Mouse (Mus musculus) neural tube, embryonic 12.5 days (tissue): ENCODE data around the gene Ralgps1. TPM values are rescaled to one million over a fixed set of nuclear protein-coding genes. Genes with fewer than 3 reads are reported as not detected.

Experiments used
- ATAC-seq: fragments of 200-750 bp; cut with Nextera tagmentation; 2 replicates; pipeline ENCODE4 v1.8.0; 2017; ENCODE audit warnings: low read depth, mild to moderate bottlenecking, moderate TSS enrichment, moderate library complexity; ENCODE audit not compliant: low FRiP score
- H3K27ac ChIP-seq: fragments of 300-500 bp; sonication (generic); 2 replicates; pipeline ENCODE4 v1.5.1; 2016
- H3K27me3 ChIP-seq: fragments of 300-500 bp; sonication (generic); replicated peaks from 2 replicates; pipeline ENCODE4 v1.6.1; 2016; ENCODE audit warnings: mild to moderate bottlenecking
- H3K36me3 ChIP-seq: fragments of 300-500 bp; sonication (generic); 2 replicates; pipeline ENCODE4 v1.6.1; 2016; ENCODE audit warnings: mild to moderate bottlenecking
- H3K4me1 ChIP-seq: fragments of 300-500 bp; sonication (generic); 2 replicates; pipeline ENCODE4 v1.6.1; 2016
- H3K4me2 ChIP-seq: fragments of 300-500 bp; sonication (generic); replicated peaks from 2 replicates; pipeline ENCODE4 v1.6.1; 2016; ENCODE audit warnings: mild to moderate bottlenecking
- H3K4me3 ChIP-seq: fragments of 300-500 bp; sonication (generic); 2 replicates; pipeline ENCODE4 v1.5.1; 2016
- H3K9ac ChIP-seq: fragments of 300-500 bp; sonication (generic); 2 replicates; pipeline ENCODE4 v1.6.1; 2016; ENCODE audit warnings: mild to moderate bottlenecking
- H3K9me3 ChIP-seq: fragments of 300-500 bp; sonication (generic); 2 replicates; pipeline ENCODE4 v1.6.1; 2016; ENCODE audit warnings: mild to moderate bottlenecking
- WGBS: fragments of 180-500 bp; shearing (Covaris S2); methylation state at CpG from one replicate; pipeline ENCODE4 v1.1.7; 2016; 5-methylcytosine and 5-hydroxymethylcytosine counted together
- polyA plus RNA-seq: library from polyadenylated mRNA; unstranded; fragments of >200 nt; fragmentation: Nextera tagmentation; extraction: Ambion mirVana; gene quantifications from 2 replicates; pipeline ENCODE4 v1.2.1, GENCODE M21; 2016

The Ralgps1 gene
- polyA plus RNA-seq, 1 experiment from 2014 or later: 25.9 TPM

GRCm38 (mm10) chr2:33393951-33394635 is 22.8 kb upstream of the Ralgps1 start:
- H3K9ac ChIP-seq: no peak overlapping the region
- no peaks in the 10 kb centered on the region for H3K27me3 ChIP-seq
- no peaks in the 10 kb centered on the region for H3K36me3 ChIP-seq
- H3K4me1 ChIP-seq: no peaks in the 10 kb centered on the region
- H3K4me3 ChIP-seq: no peak overlapping the region
- H3K4me2 ChIP-seq: no peak overlapping the region
- H3K9me3 ChIP-seq: no peaks in the 10 kb centered on the region
- ATAC-seq: no peak
- WGBS: 82% methylated on average over 11 of the region's 11 CpGs
- H3K27ac ChIP-seq: no peak overlapping the region

GRCm38 (mm10) chr2:33393021-33393420 is 21.7 kb upstream of the Ralgps1 start:
- no peak overlapping the region for H3K9ac ChIP-seq
- H3K27ac ChIP-seq: no peak overlapping the region
- H3K4me3 ChIP-seq: no peak overlapping the region
- H3K27me3 ChIP-seq: no peaks in the 10 kb centered on the region
- H3K4me1 ChIP-seq: no peaks in the 10 kb centered on the region
- ATAC-seq: no peak
- no peaks in the 10 kb centered on the region for H3K36me3 ChIP-seq
- no peak overlapping the region for H3K4me2 ChIP-seq
- H3K9me3 ChIP-seq: no peaks in the 10 kb centered on the region

- no peak overlapping the region for H3K9ac ChIP-seq
- 0 out of 2 replicates have a peak overlapping the region, but pooled peaks have one; percentile 97 for H3K27ac ChIP-seq
- H3K4me3 ChIP-seq: peak overlapping the region; percentile 73; the same call in 1 of the 2 replicates
- H3K4me1 ChIP-seq: peaks cover 4% of the 10 kb centered on the region; the same call in 1 of the 2 replicates
- peaks cover 2% of the 10 kb centered on the region; the same call in 1 of the 2 replicates for H3K9me3 ChIP-seq
- no peaks in the 10 kb centered on the region for H3K36me3 ChIP-seq
- H3K27me3 ChIP-seq: no peaks in the 10 kb centered on the region
- ATAC-seq: no peak
- peak overlapping the region; percentile 84 for H3K4me2 ChIP-seq
- WGBS: 29% methylated on average over 18 of the region's 18 CpGs
Measured at GRCm38 (mm10) chr2:33371648-33372408, 542 bp upstream of the Ralgps1 start.

GRCm38 (mm10) chr2:33370276-33370776 is 960 bp downstream of the Ralgps1 start:
- peak; percentile 34 for ATAC-seq
- Histone ChIP-seq H3K9ac (peak overlapping the region; percentile 67), H3K27ac (peak overlapping the region; percentile 97; the same call in 1 of the 2 replicates), H3K9me3 (no peaks in the 10 kb centered on the region), H3K4me3 (peak overlapping the region; percentile 73), H3K27me3 (no peaks in the 10 kb centered on the region), H3K36me3 (no peaks in the 10 kb centered on the region), H3K4me2 (peak overlapping the region; percentile 84), H3K4me1 (peaks cover 17% of the 10 kb centered on the region; the same call in 1 of the 2 replicates)
- 11% methylated on average over 15 of the region's 15 CpGs for WGBS

GRCm38 (mm10) chr2:33369453-33369852 is 1.8 kb downstream of the Ralgps1 start:
- no peaks in the 10 kb centered on the region for H3K27me3 ChIP-seq
- H3K9me3 ChIP-seq: no peaks in the 10 kb centered on the region
- H3K4me2 ChIP-seq: no peak overlapping the region
- no peak overlapping the region for H3K4me3 ChIP-seq
- 77% methylated on average over 3 of the region's 3 CpGs for WGBS
- H3K36me3 ChIP-seq: no peaks in the 10 kb centered on the region
- H3K27ac ChIP-seq: no peak overlapping the region
- no peak for ATAC-seq
- peaks cover 23% of the 10 kb centered on the region; the same call in 1 of the 2 replicates for H3K4me1 ChIP-seq
- no peak overlapping the region for H3K9ac ChIP-seq

- Histone ChIP-seq H3K4me1 (peaks cover 23% of the 10 kb centered on the region; the same call in 1 of the 2 replicates), H3K4me3 (no peak overlapping the region), H3K36me3 (no peaks in the 10 kb centered on the region), H3K9me3 (no peaks in the 10 kb centered on the region), H3K27ac (no peak overlapping the region), H3K27me3 (no peaks in the 10 kb centered on the region), H3K9ac (no peak overlapping the region), H3K4me2 (no peak overlapping the region)
- WGBS: 86% methylated on average over 1 of the region's 1 CpGs
- ATAC-seq: no peak
Measured at GRCm38 (mm10) chr2:33368486-33368885, 2.8 kb downstream of the Ralgps1 start.

GRCm38 (mm10) chr2:33365703-33366471 is 5.4 kb downstream of the Ralgps1 start:
- ATAC-seq: peak; percentile 60
- 66% methylated on average over 9 of the region's 9 CpGs for WGBS

GRCm38 (mm10) chr2:33364656-33365055 is 6.6 kb downstream of the Ralgps1 start:
- Histone ChIP-seq H3K4me2 (no peak overlapping the region), H3K27me3 (no peaks in the 10 kb centered on the region), H3K4me3 (no peak overlapping the region), H3K27ac (no peak overlapping the region), H3K36me3 (no peaks in the 10 kb centered on the region), H3K4me1 (peaks cover 18% of the 10 kb centered on the region; the same call in 1 of the 2 replicates), H3K9ac (no peak overlapping the region), H3K9me3 (no peaks in the 10 kb centered on the region)
- ATAC-seq: no peak
- 93% methylated on average over 4 of the region's 4 CpGs for WGBS

More at GRCm38 (mm10) chr2:33365703-33366471, 5.4 kb downstream of the Ralgps1 start:
- no peaks in the 10 kb centered on the region for H3K36me3 ChIP-seq
- H3K9me3 ChIP-seq: no peaks in the 10 kb centered on the region
- H3K4me1 ChIP-seq: peaks cover 23% of the 10 kb centered on the region; the same call in 1 of the 2 replicates
- H3K4me2 ChIP-seq: no peak overlapping the region
- no peak overlapping the region for H3K4me3 ChIP-seq
- H3K27ac ChIP-seq: no peak overlapping the region
- H3K27me3 ChIP-seq: no peaks in the 10 kb centered on the region
- no peak overlapping the region for H3K9ac ChIP-seq

GRCm38 (mm10) chr2:33363890-33364289 is 7.4 kb downstream of the Ralgps1 start:
- no peak for ATAC-seq
- 87% methylated on average over 4 of the region's 4 CpGs for WGBS
- H3K4me2 ChIP-seq: no peak overlapping the region

GRCm38 (mm10) chr2:33361139-33361716 is 10.1 kb downstream of the Ralgps1 start:
- Histone ChIP-seq H3K4me2 (no peak overlapping the region), H3K9ac (no peak overlapping the region), H3K9me3 (0 out of 2 replicates have a peak, but pooled peaks cover 4% of the 10 kb centered on the region), H3K27me3 (no peaks in the 10 kb centered on the region), H3K4me1 (peaks cover 15% of the 10 kb centered on the region; the same call in 1 of the 2 replicates), H3K36me3 (0 out of 2 replicates have a peak, but pooled peaks cover 5% of the 10 kb centered on the region), H3K4me3 (no peak overlapping the region), H3K27ac (no peak overlapping the region)
- WGBS: 85% methylated on average over 9 of the region's 9 CpGs
- no peak for ATAC-seq

More at GRCm38 (mm10) chr2:33363890-33364289, 7.4 kb downstream of the Ralgps1 start:
- no peaks in the 10 kb centered on the region for H3K27me3 ChIP-seq
- H3K9me3 ChIP-seq: 0 out of 2 replicates have a peak, but pooled peaks cover under 1% of the 10 kb centered on the region
- H3K4me1 ChIP-seq: peaks cover 18% of the 10 kb centered on the region; the same call in 1 of the 2 replicates
- no peak overlapping the region for H3K4me3 ChIP-seq
- no peaks in the 10 kb centered on the region for H3K36me3 ChIP-seq
- H3K9ac ChIP-seq: no peak overlapping the region
- no peak overlapping the region for H3K27ac ChIP-seq

GRCm38 (mm10) chr2:33360564-33360963 is 10.7 kb downstream of the Ralgps1 start:
- Histone ChIP-seq H3K9ac (no peak overlapping the region), H3K4me1 (peaks cover 8% of the 10 kb centered on the region; the same call in 1 of the 2 replicates), H3K27ac (no peak overlapping the region), H3K27me3 (no peaks in the 10 kb centered on the region), H3K9me3 (0 out of 2 replicates have a peak, but pooled peaks cover 4% of the 10 kb centered on the region), H3K4me3 (no peak overlapping the region), H3K4me2 (no peak overlapping the region), H3K36me3 (0 out of 2 replicates have a peak, but pooled peaks cover 5% of the 10 kb centered on the region)
- WGBS: 83% methylated on average over 3 of the region's 3 CpGs
- ATAC-seq: no peak
